Mouse (Mus musculus): ENCODE data around the gene Phf11c. TPM values are rescaled to one million over a fixed set of nuclear protein-coding genes. Genes with fewer than 3 reads are reported as not detected.
A peak's percentile ranks its signal among the peaks of the same experiment; 100 is the strongest.
"Not testable (repeated sequence)": the region's sequence is repeated elsewhere in the genome, so short reads cannot be mapped to it uniquely, and the experiment has no call there.

Gene Phf11c
- polyA plus RNA-seq, 1 experiment, result 0.29 TPM

GRCm38 (mm10) chr14:59389532-59389931 lies 5.6 kb downstream of the Phf11c start:
- WGBS, result 36% methylated on average over 1 of the region's 1 CpGs
- H3K27me3 ChIP-seq (ENCODE audit: control insufficient read depth, insufficient read depth, low read length), result no peaks in the 10 kb centered on the region
- peaks cover 7% of the 10 kb centered on the region for H3K36me3 ChIP-seq (ENCODE audit: control insufficient read depth, insufficient read depth, low read length)

GRCm38 (mm10) chr14:59370348-59371068 lies 24.7 kb downstream of the Phf11c start:
- TF ChIP-seq CTCF (IDR thresholded peaks at IDR 0.05; ENCODE audit: extremely low read depth, insufficient read length, insufficient replicate concordance, low read depth, low read length) (no peak), POLR2A (IDR thresholded peaks at IDR 0.05; ENCODE audit: low read depth, low read length) (no peak)
- no peak overlapping the region for H3K4me3 ChIP-seq (ENCODE audit: low read depth, low read length)
- H3K36me3 ChIP-seq (ENCODE audit: control insufficient read depth, insufficient read depth, low read length), result no peaks in the 10 kb centered on the region
- H3K27me3 ChIP-seq (ENCODE audit: control insufficient read depth, insufficient read depth, low read length), result no peaks in the 10 kb centered on the region
- no peak overlapping the region for H3K27ac ChIP-seq (ENCODE audit: insufficient read depth, low read depth, low read length)
- peaks cover 3% of the 10 kb centered on the region; the same call in 1 of the 2 replicates for H3K4me1 ChIP-seq (ENCODE audit: control insufficient read depth, insufficient read depth, insufficient read length, low read length)
- WGBS, result 92% methylated on average over 25 of the region's 25 CpGs

More at GRCm38 (mm10) chr14:59389532-59389931, 5.6 kb downstream of the Phf11c start:
- Histone ChIP-seq H3K4me1 (ENCODE audit: control insufficient read depth, insufficient read depth, insufficient read length, low read length) (peaks cover 8% of the 10 kb centered on the region; the same call in 1 of the 2 replicates), H3K27ac (ENCODE audit: insufficient read depth, low read depth, low read length) (peak overlapping the region; percentile 56; the same call in 1 of the 2 replicates), H3K4me3 (ENCODE audit: low read depth, low read length) (no peak overlapping the region)
- TF ChIP-seq POLR2A (IDR thresholded peaks at IDR 0.05; ENCODE audit: low read depth, low read length), result no peak
- TF ChIP-seq CTCF (IDR thresholded peaks at IDR 0.05; ENCODE audit: extremely low read depth, insufficient read length, insufficient replicate concordance, low read depth, low read length), result no peak

- H3K36me3 ChIP-seq (ENCODE audit: control insufficient read depth, insufficient read depth, low read length), result no peaks in the 10 kb centered on the region
- H3K4me1 ChIP-seq (ENCODE audit: control insufficient read depth, insufficient read depth, insufficient read length, low read length), result peaks cover 5% of the 10 kb centered on the region
- TF ChIP-seq CTCF (IDR thresholded peaks at IDR 0.05; ENCODE audit: extremely low read depth, insufficient read length, insufficient replicate concordance, low read depth, low read length) (no peak), POLR2A (IDR thresholded peaks at IDR 0.05; ENCODE audit: low read depth, low read length) (no peak)
- H3K27ac ChIP-seq (ENCODE audit: insufficient read depth, low read depth, low read length), result no peak overlapping the region; the same call in 1 of the 2 replicates
- H3K4me3 ChIP-seq (ENCODE audit: low read depth, low read length), result no peak overlapping the region
- 50% methylated on average over 8 of the region's 8 CpGs for WGBS
- no peaks in the 10 kb centered on the region for H3K27me3 ChIP-seq (ENCODE audit: control insufficient read depth, insufficient read depth, low read length)
Measured at GRCm38 (mm10) chr14:59366386-59367105, 28.6 kb downstream of the Phf11c start.

- Histone ChIP-seq H3K27me3 (ENCODE audit: control insufficient read depth, insufficient read depth, low read length) (no peaks in the 10 kb centered on the region), H3K27ac (ENCODE audit: insufficient read depth, low read depth, low read length) (peak within 1 kb of the TSS; percentile 86), H3K36me3 (ENCODE audit: control insufficient read depth, insufficient read depth, low read length) (no peaks in the 10 kb centered on the region), H3K4me3 (ENCODE audit: low read depth, low read length) (peak within 1 kb of the TSS; percentile 59), H3K4me1 (ENCODE audit: control insufficient read depth, insufficient read depth, insufficient read length, low read length) (peaks cover 5% of the 10 kb centered on the region)
- WGBS, result 40% methylated on average over 6 of the region's 6 CpGs
- TF ChIP-seq POLR2A (IDR thresholded peaks at IDR 0.05; ENCODE audit: low read depth, low read length), result no peak
- TF ChIP-seq CTCF (IDR thresholded peaks at IDR 0.05; ENCODE audit: extremely low read depth, insufficient read length, insufficient replicate concordance, low read depth, low read length), result peak; percentile 39; the same call in 1 of the 2 replicates
Measured at GRCm38 (mm10) chr14:59365244-59365644, 29.9 kb downstream of the Phf11c start, which contains the start of gene Phf11d. Gene Phf11d (minus strand): TSS chr14:59365470.

- WGBS, result 53% methylated on average over 1 of the region's 1 CpGs
- H3K27me3 ChIP-seq (ENCODE audit: control insufficient read depth, insufficient read depth, low read length); H3K4me1 ChIP-seq (ENCODE audit: control insufficient read depth, insufficient read depth, insufficient read length, low read length); H3K36me3 ChIP-seq (ENCODE audit: control insufficient read depth, insufficient read depth, low read length); H3K27ac ChIP-seq (ENCODE audit: insufficient read depth, low read depth, low read length): not testable (repeated sequence)
- H3K4me3 ChIP-seq (ENCODE audit: low read depth, low read length), result peak within 1 kb of the TSS; percentile 50
Measured at GRCm38 (mm10) chr14:59341189-59341588, 54.0 kb downstream of the Phf11c start, which contains the start of gene Phf11b. Gene Phf11b (minus strand): TSS chr14:59341351.

- H3K27me3 ChIP-seq (ENCODE audit: control insufficient read depth, insufficient read depth, low read length), result no peaks in the 10 kb centered on the region
- TF ChIP-seq CTCF (IDR thresholded peaks at IDR 0.05; ENCODE audit: extremely low read depth, insufficient read length, insufficient replicate concordance, low read depth, low read length) (no peak), POLR2A (IDR thresholded peaks at IDR 0.05; ENCODE audit: low read depth, low read length) (no peak)
- H3K27ac ChIP-seq (ENCODE audit: insufficient read depth, low read depth, low read length), result no peak overlapping the region
- no peaks in the 10 kb centered on the region for H3K36me3 ChIP-seq (ENCODE audit: control insufficient read depth, insufficient read depth, low read length)
- WGBS, result 89% methylated on average over 1 of the region's 1 CpGs
- no peaks in the 10 kb centered on the region for H3K4me1 ChIP-seq (ENCODE audit: control insufficient read depth, insufficient read depth, insufficient read length, low read length)
- no peak overlapping the region for H3K4me3 ChIP-seq (ENCODE audit: low read depth, low read length)
Measured at GRCm38 (mm10) chr14:59339541-59339940, 55.6 kb downstream of the Phf11c start.

GRCm38 (mm10) chr14:59336056-59336455 lies 59.1 kb downstream of the Phf11c start:
- 89% methylated on average over 3 of the region's 3 CpGs for WGBS
- H3K4me1 ChIP-seq (ENCODE audit: control insufficient read depth, insufficient read depth, insufficient read length, low read length); H3K27ac ChIP-seq (ENCODE audit: insufficient read depth, low read depth, low read length); H3K27me3 ChIP-seq (ENCODE audit: control insufficient read depth, insufficient read depth, low read length); H3K36me3 ChIP-seq (ENCODE audit: control insufficient read depth, insufficient read depth, low read length); H3K4me3 ChIP-seq (ENCODE audit: low read depth, low read length): not testable (repeated sequence)

Other genes starting within 250 kb of the Phf11c start
- gene Gm5142, start 216.6 kb downstream of the Phf11c start, polyA plus RNA-seq (2012; rRNA removed), result not detected in 2 replicates
- 12.1 and 21.0 TPM in 2 replicates for gene Rcbtb1, start 194.2 kb downstream of the Phf11c start, polyA plus RNA-seq (2012; rRNA removed)
- not detected in 2 replicates for gene Gm6904, start 135.2 kb downstream of the Phf11c start, polyA plus RNA-seq (2012; rRNA removed)
- 0.22 and 0.25 TPM in 2 replicates for gene Phf11a, start 97.9 kb downstream of the Phf11c start, polyA plus RNA-seq (2012; rRNA removed)
- 0.10 and 0.16 TPM in 2 replicates for gene Phf11b, start 54.0 kb downstream of the Phf11c start, polyA plus RNA-seq (2012; rRNA removed)
- gene Phf11d, start 29.9 kb downstream of the Phf11c start, polyA plus RNA-seq (2012; rRNA removed), result 1.6 and 3.0 TPM in 2 replicates
- 2.3 and 5.6 TPM in 2 replicates for gene Setdb2, start 45.5 kb upstream of the Phf11c start, polyA plus RNA-seq (2012; rRNA removed)
- gene Cab39l, start 45.6 kb upstream of the Phf11c start, polyA plus RNA-seq (2012; rRNA removed), result 1.7 and 2.9 TPM in 2 replicates
- 0.63 and 1.9 TPM in 2 replicates for gene Cdadc1, start 202.6 kb upstream of the Phf11c start, polyA plus RNA-seq (2012; rRNA removed)
- gene Shisa2, start 229.9 kb upstream of the Phf11c start, polyA plus RNA-seq (2012; rRNA removed), result 12.3 and 20.7 TPM in 2 replicates

Data from small intestine, adult 2 months (tissue).